Mouse (Mus musculus): Measurements from ENCODE around the gene Vmn2r115.
"Not testable (repeated sequence)": the region's sequence is repeated elsewhere in the genome, so short reads cannot be mapped to it uniquely, and the experiment has no call there.

Vmn2r115 gene

DNA sequence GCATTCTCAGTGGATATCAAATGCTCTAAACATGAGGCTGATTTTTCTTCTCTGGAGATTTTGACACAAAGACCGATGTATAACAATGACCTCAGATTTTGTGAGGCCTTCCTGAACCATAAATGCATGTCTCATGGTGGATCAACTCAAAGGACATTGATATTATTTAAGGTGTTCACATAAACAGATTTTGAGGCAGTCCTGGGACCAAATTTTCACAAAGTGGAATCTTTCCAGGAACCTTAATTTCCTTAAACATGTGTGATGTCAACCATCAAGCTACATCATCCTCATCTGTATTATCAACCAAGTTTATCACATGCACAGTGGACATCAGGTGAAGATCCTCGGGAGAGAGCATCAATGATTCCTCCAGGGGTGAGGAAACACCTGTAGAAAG lies at the start of gene Vmn2r115:
TSS of gene Vmn2r115 (plus strand) at position 301 of the 400 bp plus-strand sequence.
- DNase-seq (ENCODE audit: low spot score) = not testable (repeated sequence)

DNA sequence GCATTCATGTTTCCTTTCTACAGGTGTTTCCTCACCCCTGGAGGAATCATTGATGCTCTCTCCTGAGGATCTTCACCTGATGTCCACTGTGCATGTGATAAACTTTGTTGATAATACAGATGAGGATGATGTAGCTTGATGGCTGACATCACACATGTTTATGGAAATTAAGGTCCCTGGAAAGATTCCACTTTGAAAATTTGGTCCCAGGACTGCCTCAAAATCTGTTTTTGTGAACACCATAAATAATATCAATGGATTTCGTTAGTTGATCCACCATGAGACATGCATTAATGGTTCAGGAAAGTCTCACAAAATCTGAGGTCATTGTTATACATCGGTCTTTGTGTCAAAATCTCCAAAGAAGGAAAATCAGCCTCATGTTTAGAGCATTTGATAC lies 31.1 kb upstream of the Vmn2r115 start, which contains the start of gene Vmn2r114:
TSS of gene Vmn2r114 (minus strand) at position 101 of the 400 bp plus-strand sequence.
- not testable (repeated sequence) for DNase-seq (ENCODE audit: low spot score)

DNA sequence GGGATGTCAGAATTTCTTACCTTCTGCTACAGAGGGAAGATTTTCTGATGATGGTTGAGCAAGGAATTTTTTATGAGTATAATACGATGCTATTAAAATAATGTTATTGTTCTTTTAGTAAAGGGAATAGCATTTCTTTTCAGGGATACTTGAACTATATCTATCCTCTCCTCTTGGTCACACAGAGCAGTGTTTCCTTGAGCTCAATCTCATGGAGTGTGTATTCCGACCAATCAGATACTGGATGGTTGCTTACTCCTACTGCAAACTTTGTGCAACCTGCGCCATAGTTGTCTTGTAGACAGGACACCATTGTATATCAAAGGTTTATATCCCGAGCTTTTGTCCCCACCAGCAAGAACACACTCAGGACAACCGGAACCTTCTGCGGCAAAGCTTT lies 12.9 kb upstream of the Vmn2r115 start:
- DNase-seq (ENCODE audit: low spot score) = no peak

DNA sequence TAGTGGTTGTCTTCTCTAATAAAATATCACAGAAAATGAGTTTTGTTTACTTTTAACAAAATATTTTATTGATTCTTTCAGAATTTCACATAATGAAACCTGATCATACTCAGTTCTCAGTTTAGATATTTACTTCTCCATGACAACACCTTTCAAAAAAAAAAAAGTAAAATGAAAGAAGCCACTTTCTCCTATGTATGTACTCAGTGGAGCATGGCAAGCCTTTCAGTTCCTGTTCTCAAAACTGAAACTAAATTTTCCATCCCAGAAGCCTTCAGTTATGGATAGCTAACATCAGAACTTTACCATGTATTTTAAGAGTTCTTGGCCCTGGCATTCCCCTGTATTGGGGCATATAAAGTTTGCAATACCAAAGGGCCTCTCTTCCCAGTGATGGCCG lies 8.1 kb downstream of the Vmn2r115 start:
- DNase-seq (ENCODE audit: low spot score) = no peak

DNA sequence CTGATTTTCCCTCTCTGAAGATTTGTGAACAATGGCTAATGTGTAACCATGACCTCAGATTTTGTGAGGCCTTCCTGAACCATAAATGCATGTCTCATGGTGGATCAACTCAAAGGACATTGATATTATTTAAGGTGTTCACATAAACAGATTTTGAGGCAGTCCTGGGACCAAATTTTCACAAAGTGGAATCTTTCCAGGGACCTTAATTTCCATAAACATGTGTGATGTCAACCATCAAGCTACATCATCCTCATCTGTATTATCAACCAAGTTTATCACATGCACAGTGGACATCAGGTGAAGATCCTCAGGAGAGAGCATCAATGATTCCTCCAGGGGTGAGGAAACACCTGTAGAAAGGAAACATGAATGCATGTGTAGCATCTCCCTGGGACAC lies 40.8 kb downstream of the Vmn2r115 start, which contains the start of gene Vmn2r116:
TSS of gene Vmn2r116 (plus strand) at position 301 of the 400 bp plus-strand sequence.
- not testable (repeated sequence) for DNase-seq (ENCODE audit: low spot score)
